Mouse (Mus musculus) left cerebral cortex, adult 2 months (tissue): ENCODE data around the gene Zdhhc14. TPM values are rescaled to one million over a fixed set of nuclear protein-coding genes. Genes with fewer than 3 reads are reported as not detected.

Experiments
- DNase-seq, 2 experiments: peaks; one replicate each; pipeline ENCODE4 v3.0.0; 2021 to 2022; ENCODE audit warnings: low spot score in 2 of 2, mixed read lengths in 1 of 2; ENCODE audit errors: extremely low spot score in 1 of 2
- H3K27ac ChIP-seq: fragments of 200-600 bp; 2 replicates; pipeline ENCODE4 v1.8.1; 2022
- H3K4me3 ChIP-seq: fragments of 200-600 bp; 2 replicates; pipeline ENCODE4 v1.8.1; 2022
- CTCF ChIP-seq: fragments of 200-600 bp; IDR thresholded peaks from 2 replicates; pipeline ENCODE4 v1.8.1; 2022; ENCODE audit warnings: antibody characterized with exemption, mild to moderate bottlenecking, moderate library complexity
- intact Hi-C: fragments of 180-260 bp; cut with DNase I; formaldehyde crosslinking; loops from one replicate; pipeline ENCODE4 v1.15.1; 2025
- total RNA-seq, 2 experiments: library from RNA; stranded (reverse); gene quantifications; 2 replicates each; pipeline ENCODE4 v1.2.3; 2021

Zdhhc14 gene
- total RNA-seq, 2 experiments from 2014 or later, result 44.9 to 46.8 TPM

DNA sequence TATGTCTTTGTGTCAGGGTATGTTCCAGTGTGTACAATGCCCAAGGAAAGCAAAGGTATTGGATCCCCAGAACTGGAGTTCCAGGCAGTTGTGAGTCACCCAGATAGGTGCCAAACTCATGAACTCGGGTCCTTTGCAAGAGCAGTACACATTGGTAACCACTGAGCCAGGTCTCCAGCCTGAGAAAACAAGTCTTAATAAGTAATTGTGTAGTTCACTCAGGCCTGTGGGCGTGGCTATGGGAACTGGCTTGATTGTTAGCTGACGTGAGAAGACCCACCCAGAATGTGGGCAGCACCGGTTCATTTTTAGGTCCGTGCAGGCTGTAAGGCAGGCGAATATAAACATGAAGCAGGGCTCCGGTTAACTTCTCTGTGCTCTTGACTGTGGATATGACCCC, 73.6 kb downstream of the Zdhhc14 start:
- TF ChIP-seq CTCF, result no peak
- intact Hi-C loops, result no loop called here
- Histone ChIP-seq H3K27ac (no peak overlapping the region), H3K4me3 (no peak overlapping the region)
- no peak for DNase-seq

DNA sequence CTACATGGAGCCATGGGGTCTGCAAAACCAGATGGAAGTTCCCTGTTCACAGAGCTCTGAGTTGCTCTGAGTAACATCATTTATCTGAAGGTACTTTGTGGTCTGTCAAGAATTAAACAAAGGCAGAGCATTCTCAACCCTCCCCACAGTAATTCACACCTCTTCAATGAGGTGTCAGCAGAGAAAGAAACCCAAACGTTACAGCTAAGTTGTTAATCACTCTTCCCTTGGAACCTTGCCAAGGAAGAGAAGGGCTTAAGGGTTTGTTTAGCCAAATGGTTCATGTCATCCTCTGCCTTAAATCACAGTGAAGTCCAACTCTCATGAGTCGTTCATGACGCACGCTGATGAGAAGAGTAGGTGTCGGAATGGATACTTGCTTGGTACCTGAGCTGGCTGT, 75.6 kb downstream of the Zdhhc14 start:
- no peak for TF ChIP-seq CTCF
- no peak overlapping the region for H3K4me3 ChIP-seq
- intact Hi-C loops, result no loop called here
- H3K27ac ChIP-seq, result no peak overlapping the region
- no peak for DNase-seq

DNA sequence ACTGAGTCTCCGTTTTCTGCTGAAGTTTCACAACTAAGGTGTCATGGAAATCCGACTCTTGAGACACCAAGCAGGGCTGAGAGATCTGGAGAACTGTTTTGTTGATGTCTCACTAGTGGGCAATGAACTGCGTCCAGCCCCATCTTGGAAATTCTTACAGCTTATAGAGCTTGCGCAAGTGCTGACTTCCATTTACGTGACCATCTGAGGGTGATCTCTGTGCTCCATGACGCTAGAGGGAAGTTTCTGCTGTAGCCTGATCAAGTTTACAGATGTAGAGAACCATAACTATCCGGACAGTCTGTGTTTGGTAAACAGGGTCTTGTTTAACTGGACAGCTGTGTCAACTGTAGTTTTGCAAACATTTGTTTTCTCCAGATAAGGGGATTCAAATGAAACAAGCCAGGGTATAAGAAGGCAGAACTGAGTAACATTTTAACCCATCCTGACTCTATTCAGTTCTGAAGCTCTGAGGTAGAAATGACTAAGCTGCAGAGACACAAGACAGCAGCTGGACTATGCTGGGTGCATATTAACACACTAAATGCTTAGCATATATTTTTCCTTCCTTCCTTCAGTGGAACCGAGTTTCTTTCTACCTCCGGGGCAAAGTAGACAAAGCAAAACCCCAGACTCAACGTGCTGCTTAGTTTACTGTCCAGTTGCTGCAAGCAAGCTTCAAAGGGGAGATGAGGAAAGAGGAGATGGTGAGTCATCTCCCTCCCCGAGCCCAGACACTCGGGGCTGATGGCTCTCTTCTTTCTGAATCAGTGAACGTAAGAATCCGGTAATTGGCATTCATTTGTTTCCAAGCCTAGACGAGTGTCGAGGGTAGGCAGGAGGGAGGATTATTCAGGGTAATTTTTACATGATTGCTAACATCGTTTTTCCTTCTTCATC, 77.0 kb downstream of the Zdhhc14 start:
- TF ChIP-seq CTCF, result no peak
- no peak overlapping the region; the same call in 1 of the 2 replicates for H3K27ac ChIP-seq
- intact Hi-C loops, result no loop called here
- DNase-seq, result no peak
- no peak overlapping the region for H3K4me3 ChIP-seq

DNA sequence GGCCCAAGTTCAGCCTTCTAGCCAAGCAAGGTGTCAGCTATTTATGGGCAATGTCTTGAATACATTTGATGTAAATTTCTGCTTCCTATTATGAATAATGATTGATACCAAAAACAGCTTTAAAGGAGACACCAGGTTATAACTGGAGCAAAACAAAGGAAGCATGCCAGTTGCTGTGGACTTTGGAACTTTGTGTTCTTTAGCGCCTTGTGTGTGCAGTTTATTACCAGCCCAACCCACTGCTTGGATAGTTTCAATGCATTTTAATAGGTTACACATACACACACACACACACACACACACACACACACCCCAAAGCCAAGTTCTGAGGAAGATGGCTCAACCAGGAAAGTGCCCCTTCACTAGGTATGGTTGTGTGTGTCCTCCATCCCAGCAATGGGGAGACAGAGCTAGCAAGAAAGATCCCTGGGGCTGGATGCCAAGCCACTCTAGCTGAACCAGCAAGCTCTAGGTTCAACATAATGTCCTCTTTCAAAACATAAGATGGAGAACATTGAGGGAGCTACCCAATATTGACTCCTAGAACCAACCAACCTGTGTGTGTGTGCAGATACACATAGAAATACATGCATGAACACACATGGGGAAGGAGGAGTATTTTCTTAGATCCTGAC, 79.9 kb downstream of the Zdhhc14 start:
- intact Hi-C loops, result no loop called here

DNA sequence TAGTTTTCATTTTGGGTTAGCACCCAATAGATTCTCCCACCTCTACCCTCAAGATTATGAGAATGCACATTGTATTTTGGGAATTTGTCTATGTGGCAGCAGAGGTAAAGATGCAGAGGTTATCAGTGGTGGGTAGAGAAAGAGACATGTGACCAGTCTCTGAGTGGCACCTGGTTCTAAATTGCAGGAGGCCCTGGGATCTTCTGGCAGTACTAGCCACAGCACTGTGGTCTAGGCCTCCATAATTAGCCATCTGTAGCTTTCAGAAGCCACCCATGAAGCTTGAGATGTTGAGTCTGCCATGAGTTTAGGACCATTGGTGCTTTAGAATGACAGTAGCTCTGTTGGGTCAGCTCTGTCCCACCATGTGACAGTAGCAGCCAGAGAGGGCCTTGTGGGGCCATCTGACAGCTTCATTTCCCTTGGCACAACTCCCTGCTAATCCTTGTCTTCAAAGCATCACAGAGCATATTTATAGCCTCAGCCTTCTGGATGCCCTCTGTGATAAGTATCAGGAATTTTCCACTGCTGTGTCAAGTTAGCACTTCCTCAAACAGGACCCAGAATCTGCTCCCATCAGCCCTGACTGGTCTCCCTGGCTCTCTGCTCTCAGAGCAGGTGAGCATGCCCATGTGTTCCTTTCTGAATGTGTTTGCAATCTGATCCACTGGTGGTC, 80.5 kb downstream of the Zdhhc14 start:
- no peak for DNase-seq
- H3K27ac ChIP-seq, result no peak overlapping the region

More for the DNA sequence above, 79.9 kb downstream of the Zdhhc14 start:
- Histone ChIP-seq H3K27ac (no peak overlapping the region), H3K4me3 (no peak overlapping the region)
- DNase-seq, result no peak
- TF ChIP-seq CTCF, result no peak

DNA sequence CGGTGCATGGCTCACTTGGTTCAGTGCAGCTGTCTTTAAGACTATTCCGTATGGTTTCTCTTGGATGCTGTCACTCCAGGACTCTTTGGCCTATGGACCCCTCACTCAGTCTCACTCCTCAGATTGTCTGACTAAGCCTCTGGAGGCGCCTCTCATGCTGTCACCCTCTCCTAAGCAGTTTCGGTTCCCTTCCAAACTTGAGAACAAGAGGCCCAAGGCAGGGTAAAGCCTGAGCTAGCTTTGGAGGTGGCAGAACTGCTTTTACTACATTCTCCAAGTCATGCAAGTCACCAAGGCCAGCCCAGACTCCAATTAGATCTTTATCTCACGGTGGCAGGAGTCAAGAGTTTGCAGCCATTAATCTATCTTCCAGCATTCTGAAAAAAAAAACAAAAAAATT, 82.3 kb downstream of the Zdhhc14 start:
- Histone ChIP-seq H3K27ac (no peak overlapping the region), H3K4me3 (no peak overlapping the region)
- intact Hi-C loops, result no loop called here
- no peak for TF ChIP-seq CTCF
- no peak for DNase-seq

More for the DNA sequence above, 80.5 kb downstream of the Zdhhc14 start:
- intact Hi-C loops, result no loop called here
- TF ChIP-seq CTCF, result no peak
- no peak overlapping the region for H3K4me3 ChIP-seq

DNA sequence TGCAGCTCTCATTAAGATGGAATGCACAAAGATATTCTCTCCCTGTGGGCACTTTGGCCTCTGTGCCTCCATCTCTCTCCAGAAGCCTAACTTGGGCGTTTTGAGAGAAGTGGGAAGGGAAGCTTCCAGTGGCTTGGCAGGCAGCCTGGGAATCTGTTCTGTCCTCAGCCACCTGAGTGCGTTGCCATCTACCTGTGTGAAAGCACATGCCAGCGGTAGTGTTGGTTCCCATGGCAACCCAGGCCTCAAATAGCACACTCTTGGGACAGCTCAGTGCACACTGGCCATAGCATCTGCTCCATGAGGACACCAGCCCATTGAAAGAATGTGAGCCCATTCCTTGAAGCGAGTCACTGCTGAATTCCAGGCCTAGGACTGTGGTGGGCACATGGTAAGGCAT, 83.2 kb downstream of the Zdhhc14 start:
- intact Hi-C loops, result no loop called here
- TF ChIP-seq CTCF, result no peak
- Histone ChIP-seq H3K27ac (no peak overlapping the region), H3K4me3 (no peak overlapping the region)
- DNase-seq, result no peak

DNA sequence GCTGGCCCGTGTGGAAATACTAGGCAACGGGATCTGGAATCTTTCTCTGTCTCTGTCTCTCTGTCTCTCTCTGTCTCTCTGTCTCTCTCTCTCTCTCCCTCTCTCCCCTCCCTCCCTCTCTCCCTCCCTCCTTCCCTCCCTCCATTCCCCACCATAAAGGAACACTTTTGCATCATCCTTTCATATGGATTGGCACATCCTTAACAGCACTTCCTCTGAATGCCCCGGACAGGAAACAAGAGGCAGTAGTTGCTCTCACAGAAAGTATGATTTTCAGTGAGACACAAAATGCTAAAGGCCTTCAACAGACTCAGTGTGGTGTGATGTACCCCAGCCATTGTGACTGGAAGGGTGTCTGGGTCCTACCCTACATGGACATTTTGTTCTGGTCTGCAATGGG, 89.9 kb downstream of the Zdhhc14 start:
- Histone ChIP-seq H3K4me3 (no peak overlapping the region), H3K27ac (no peak overlapping the region)
- intact Hi-C loops, result no loop called here
- no peak for DNase-seq
- no peak for TF ChIP-seq CTCF

DNA sequence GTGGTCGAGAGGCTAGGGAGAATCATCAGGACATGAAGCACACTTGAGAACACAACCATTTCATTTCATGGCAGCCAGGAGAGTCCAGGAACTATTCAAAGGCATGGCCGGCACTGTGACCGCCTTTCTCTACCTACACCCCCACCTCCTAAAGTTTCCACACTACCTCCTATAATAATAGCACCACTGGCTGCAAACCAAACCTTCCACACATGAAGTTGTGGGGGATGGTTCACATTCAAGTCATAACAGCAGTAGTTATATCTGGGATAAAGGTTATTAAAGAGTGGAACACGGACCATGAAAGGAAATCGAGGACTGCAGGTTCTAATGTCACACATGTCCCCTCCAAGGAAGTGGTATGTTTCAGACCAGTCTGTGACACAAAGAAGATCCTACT, 90.6 kb downstream of the Zdhhc14 start:
- DNase-seq, result no peak
- Histone ChIP-seq H3K27ac (no peak overlapping the region), H3K4me3 (no peak overlapping the region)
- intact Hi-C loops, result no loop called here
- TF ChIP-seq CTCF, result no peak

DNA sequence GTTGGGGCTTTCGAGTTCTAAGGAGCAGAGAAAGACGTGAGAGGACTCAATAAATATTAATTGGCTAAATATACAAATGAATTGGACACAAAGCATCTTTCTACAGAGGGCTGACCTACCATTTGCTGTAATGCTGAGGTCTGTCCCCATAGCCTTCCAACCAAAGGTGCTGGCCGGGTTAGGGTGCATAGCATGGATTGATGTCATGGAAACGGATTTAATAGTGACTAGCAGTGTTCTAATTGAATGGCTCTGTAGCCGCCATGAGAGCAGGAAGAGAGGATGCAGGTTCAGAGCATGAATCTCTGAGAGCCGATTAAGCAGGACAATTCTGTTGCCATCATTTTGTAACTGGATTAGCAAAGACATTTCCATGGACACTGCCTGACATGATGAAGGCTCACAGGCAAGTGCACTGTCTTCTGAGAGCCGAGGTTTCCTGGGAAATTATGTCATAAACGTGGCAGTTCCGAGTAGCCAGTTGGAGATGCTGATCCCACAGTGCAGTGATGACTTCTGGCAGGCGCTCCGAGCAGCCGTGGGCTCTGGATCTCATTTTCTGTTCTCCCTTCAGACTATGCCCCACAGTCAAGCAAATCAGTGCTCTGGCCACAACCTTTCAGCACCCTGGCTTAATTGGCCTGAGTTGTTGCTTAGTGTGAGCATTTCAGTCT, 91.3 kb downstream of the Zdhhc14 start:
- intact Hi-C loops, result no loop called here
- DNase-seq, result no peak
- TF ChIP-seq CTCF, result no peak
- peak overlapping the region; percentile 21; the same call in 1 of the 2 replicates for H3K27ac ChIP-seq
- H3K4me3 ChIP-seq, result no peak overlapping the region

DNA sequence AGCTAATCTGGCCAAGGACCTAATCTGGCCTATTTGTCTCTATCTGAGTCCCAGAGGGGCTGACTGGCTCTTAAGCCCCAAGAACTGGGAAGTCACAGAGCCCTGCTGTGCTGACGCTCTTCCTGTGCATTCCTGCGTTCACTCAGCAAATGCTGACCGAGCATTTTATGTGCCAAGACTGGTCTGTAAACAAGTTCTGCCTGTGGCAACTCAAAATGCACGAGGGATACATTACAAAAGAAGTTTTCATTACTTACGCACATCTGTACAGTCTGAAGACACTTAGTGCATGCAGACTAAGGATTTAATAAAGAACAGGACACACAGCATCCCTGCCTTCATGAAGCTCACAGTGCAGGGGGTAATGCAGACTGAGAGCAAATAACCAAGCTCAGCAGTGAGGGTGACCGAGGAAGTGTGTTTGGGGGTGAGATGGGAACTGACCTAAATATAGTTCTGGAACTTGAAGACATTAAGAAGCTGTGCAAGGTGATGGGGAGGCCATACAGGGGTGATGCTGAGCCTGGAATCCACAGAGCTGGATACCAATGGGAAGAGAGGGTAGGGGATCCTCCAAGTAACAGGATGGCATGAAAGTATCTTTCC, 99.3 kb downstream of the Zdhhc14 start:
- Histone ChIP-seq H3K27ac (no peak overlapping the region), H3K4me3 (no peak overlapping the region)
- TF ChIP-seq CTCF, result no peak
- intact Hi-C loops, result no loop called here
- no peak for DNase-seq
